Mouse (Mus musculus): ENCODE results near the gene Smco4.

Smco4 gene

GRCm38 (mm10) chr9:15493235-15493924 lies at the start of gene Smco4:
TSS of gene Smco4 (plus strand) at chr9:15493432.
- in situ Hi-C loops (cut with MboI; ENCODE audit: unreplicated experiment in 2 of 2): loop anchor here (5.0 to 25.0 kb wide), 6 partner anchors 111 to 719 kb away; partner anchors contain the start of genes Panx1 (in 2 of the 2), 1700012B09Rik (in 1 of the 2), Ankrd49 (in 1 of the 2) and Mre11a (in 1 of the 2)

DNA sequence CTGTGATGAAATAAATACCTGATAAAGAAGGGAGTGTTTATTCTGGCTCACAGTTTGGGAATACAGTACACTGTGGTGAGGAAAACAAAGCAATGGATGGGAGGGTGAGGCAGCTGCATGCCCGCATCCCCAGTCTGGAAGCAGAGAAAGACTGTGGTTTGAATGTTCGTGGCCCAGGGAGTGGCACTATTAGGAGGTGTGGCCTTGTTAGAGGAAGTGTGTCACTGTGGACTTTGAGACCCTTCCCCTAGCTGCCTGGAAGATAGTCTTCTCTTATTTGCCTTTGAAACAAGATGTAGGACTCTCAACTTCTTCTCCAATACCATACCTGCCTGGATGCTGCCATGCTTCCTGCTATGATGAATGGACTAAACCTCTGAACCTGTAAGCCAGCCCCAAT lies 45.8 kb upstream of the Smco4 start:
- in situ Hi-C loops (cut with MboI; ENCODE audit: unreplicated experiment in 2 of 2): no loop called here

DNA sequence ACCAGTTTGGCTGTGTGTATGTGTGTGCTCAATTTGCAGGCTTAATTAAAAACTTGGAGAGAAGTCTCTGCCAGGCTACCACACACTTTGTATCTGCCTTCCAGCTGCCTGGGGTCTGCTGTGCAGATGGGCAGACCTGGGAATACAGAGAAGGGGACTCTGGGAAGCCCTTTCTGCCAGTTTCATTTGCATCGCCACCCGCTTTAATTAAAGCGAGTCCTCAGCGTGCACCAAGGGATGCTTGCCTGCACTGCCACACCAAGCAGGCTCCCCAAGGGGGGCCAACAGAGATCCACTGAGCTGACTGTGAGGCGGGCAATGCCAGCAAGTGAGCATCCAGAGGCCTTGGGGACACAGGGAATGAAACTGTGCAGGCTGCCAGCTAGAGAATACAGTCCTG lies 42.3 kb upstream of the Smco4 start:
- in situ Hi-C loops (cut with MboI; ENCODE audit: unreplicated experiment in 2 of 2): no loop called here

DNA sequence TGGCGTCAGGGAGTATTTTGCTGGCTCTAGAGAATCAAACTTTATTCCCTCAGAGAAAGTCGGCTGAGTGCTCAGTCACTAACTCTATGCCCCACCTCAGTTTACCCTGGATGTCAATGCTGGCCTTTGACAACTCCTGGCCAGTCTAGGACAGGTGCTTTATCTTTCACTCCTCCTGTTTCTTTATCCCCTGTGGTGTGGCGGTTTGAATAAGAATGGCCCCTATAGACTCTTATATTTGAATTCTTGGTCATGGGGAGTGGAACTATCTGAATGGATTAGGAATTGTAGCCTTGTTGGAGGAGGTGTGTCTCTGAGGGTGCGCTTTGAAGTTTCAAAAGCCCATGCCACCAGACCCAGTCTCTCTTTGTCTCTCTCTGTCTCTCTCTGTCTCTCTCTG lies 21.0 kb upstream of the Smco4 start:
- in situ Hi-C loops (cut with MboI; ENCODE audit: unreplicated experiment in 2 of 2): no loop called here

- in situ Hi-C loops (cut with MboI; ENCODE audit: unreplicated experiment in 2 of 2): no loop called here
Observed at GRCm38 (mm10) chr9:15473206-15473605, 20.0 kb upstream of the Smco4 start.

DNA sequence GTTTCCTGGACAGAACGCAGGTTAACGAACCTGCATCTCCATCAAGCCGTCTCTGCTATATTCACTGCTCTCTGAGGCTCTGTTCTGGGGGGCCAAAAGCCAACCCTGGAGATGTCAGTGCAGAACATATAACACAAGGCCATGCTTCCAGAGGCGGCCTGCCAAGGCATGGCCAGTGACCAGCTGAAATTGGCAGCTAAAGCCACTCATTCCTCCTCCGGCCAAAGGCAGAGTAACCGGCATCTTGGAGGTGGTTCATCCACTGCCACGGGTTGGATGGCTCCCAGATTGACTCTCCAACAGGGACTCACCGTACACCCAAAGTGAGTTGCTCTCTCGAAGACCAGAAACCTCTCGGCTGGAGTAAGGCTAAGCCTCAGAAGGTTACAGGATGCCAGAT lies 15.7 kb upstream of the Smco4 start:
- in situ Hi-C loops (cut with MboI; ENCODE audit: unreplicated experiment in 2 of 2): loop anchor here (25.0 kb wide), 2 partner anchors 440 to 690 kb away; partner anchors contain the start of genes Panx1 (in 2 of the 2), Ankrd49 (in 1 of the 2) and Mre11a (in 1 of the 2)

GRCm38 (mm10) chr9:15487682-15488424 lies 5.4 kb upstream of the Smco4 start:
- in situ Hi-C loops (cut with MboI; ENCODE audit: unreplicated experiment in 2 of 2): loop anchor here (5.0 to 25.0 kb wide), 5 partner anchors 123 to 701 kb away; partner anchors contain the start of genes Panx1 (in 2 of the 2), Ankrd49 (in 1 of the 2), Mre11a (in 1 of the 2) and Mtnr1b (in 1 of the 2)

- in situ Hi-C loops (cut with MboI; ENCODE audit: unreplicated experiment in 2 of 2): loop anchor here (5.0 to 25.0 kb wide), 5 partner anchors 124 to 702 kb away; partner anchors contain the start of genes Panx1 (in 2 of the 2), Ankrd49 (in 1 of the 2), Mre11a (in 1 of the 2) and Mtnr1b (in 1 of the 2)
Observed at GRCm38 (mm10) chr9:15489293-15489692, 3.9 kb upstream of the Smco4 start.

DNA sequence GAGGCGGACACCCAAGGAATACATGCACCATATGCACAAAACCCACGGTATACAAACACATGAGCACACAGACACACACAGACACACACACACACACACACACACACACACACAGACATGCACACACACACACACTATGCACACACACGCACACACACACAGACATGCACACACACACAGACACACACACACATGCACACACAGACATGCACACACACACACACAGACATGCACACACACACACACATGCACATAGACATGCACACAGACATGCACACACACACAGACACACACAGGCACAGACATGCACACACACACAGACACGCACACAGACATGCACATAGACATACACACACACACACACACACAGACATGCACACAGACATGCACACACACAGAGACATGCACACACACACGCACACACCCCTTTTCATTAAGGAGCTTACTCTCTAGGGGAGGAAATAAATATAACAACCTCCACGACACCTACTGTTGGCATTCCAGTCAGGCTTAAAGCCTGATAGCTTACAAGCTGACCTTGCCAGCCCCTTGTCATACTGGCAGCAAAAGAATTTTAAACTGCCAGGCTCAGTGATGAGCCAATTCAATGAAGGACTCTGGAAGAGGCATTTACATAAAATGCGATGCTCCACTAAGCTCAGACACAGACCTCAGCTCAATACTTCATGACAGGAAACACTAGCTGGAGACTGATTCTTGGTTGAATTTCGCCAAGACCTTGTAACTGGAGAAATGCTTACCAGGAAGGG lies 2.7 kb upstream of the Smco4 start:
- in situ Hi-C loops (cut with MboI; ENCODE audit: unreplicated experiment in 2 of 2): loop anchor here (5.0 to 25.0 kb wide), 6 partner anchors 114 to 716 kb away; partner anchors contain the start of genes Panx1 (in 2 of the 2), 1700012B09Rik (in 1 of the 2), Ankrd49 (in 1 of the 2) and Mre11a (in 1 of the 2)

DNA sequence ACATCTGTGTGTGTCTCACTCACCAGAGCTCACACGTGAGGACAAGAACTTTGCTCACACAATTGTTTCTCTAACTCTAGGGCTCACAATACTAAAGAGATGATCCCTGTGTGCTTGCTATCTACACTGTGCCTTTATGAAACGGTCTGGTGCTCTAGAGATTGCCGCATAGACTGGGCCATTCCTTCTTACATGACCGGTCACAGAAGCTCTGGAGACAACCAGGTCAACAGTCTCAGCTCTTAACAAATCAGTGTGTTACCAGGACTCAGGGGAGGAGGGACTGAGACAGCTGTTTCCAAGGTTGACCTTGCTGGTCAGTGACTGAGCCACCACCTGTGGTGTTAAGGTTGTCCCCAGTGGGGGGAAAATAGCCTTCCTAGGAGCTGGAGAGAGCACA lies 1.5 kb upstream of the Smco4 start:
- in situ Hi-C loops (cut with MboI; ENCODE audit: unreplicated experiment in 2 of 2): loop anchor here (5.0 to 25.0 kb wide), 6 partner anchors 113 to 717 kb away; partner anchors contain the start of genes Panx1 (in 2 of the 2), 1700012B09Rik (in 1 of the 2), Ankrd49 (in 1 of the 2) and Mre11a (in 1 of the 2)

DNA sequence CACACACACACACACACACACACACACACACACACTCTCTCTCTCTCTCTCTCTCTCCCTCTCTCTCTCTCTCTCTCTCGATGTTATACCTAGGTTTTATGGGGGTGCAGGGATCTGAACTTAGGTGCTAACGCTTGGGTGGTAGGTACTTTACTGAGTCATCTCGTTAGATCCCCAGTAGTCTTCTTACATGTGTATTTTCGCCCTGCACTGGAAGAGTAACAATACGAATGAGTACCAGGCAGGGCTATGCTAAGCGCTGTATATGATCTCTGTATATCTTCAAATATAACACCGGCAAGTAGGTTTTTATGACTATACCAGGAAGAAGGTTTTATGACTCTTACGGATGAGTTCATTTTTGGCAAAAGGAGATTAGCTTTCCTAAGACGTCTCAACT lies 831 bp upstream of the Smco4 start:
- in situ Hi-C loops (cut with MboI; ENCODE audit: unreplicated experiment in 2 of 2): loop anchor here (5.0 to 25.0 kb wide), 6 partner anchors 112 to 718 kb away; partner anchors contain the start of genes Panx1 (in 2 of the 2), 1700012B09Rik (in 1 of the 2), Ankrd49 (in 1 of the 2) and Mre11a (in 1 of the 2)

GRCm38 (mm10) chr9:15493925-15494558 lies 810 bp downstream of the Smco4 start:
- in situ Hi-C loops (cut with MboI; ENCODE audit: unreplicated experiment in 2 of 2): loop anchor here (5.0 to 25.0 kb wide), 6 partner anchors 111 to 719 kb away; partner anchors contain the start of genes Panx1 (in 2 of the 2), 1700012B09Rik (in 1 of the 2), Ankrd49 (in 1 of the 2) and Mre11a (in 1 of the 2)

DNA sequence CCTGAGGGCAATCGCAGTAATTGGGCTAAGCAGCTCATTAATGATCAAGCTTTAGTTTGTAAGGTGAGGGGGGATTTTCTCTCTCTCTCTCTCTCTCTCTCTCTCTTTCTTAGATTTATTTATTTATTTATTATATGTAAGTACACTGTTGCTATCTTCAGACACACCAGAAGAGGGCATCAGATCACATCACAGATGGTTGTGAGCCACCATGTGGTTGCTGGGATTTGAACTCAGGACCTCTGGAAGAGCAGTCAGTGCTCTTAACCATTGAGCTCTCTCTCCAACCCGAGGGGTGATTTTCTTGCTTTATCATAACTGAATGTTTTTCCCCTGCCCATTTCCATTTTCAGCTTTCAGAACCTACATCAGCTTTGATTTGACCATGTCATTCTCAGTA lies 2.0 kb downstream of the Smco4 start:
- in situ Hi-C loops (cut with MboI; ENCODE audit: unreplicated experiment in 2 of 2): loop anchor here (5.0 to 25.0 kb wide), 5 partner anchors 47 to 720 kb away; partner anchors contain the start of genes Panx1 (in 2 of the 2), 1700012B09Rik (in 1 of the 2), Ankrd49 (in 1 of the 2) and Mre11a (in 1 of the 2)

- in situ Hi-C loops (cut with MboI; ENCODE audit: unreplicated experiment in 2 of 2): loop anchor here (5.0 to 25.0 kb wide), 5 partner anchors 46 to 721 kb away; partner anchors contain the start of genes Panx1 (in 2 of the 2), 1700012B09Rik (in 1 of the 2), Ankrd49 (in 1 of the 2) and Mre11a (in 1 of the 2)
Observed at GRCm38 (mm10) chr9:15495921-15496577, 2.8 kb downstream of the Smco4 start.

DNA sequence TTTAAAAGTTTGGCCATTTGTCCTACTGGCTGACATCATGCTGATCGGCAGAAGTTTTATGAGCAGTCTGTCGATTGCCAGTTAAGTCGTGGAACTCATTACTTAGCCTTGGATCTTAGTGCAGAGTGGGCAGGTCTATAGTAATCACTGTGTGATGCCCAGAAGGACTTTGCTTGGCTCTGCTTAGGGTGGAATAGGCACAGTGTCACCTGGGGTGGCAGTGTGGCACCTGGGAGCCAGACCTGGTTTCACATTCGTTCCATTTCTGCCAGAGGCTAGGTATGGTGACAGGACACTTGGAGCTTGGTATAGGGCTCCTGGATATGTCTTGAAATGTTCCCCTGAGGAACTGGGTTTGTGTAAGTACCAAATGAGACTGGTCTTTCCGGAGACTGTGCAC lies 6.8 kb downstream of the Smco4 start:
- in situ Hi-C loops (cut with MboI; ENCODE audit: unreplicated experiment in 2 of 2): loop anchor here in 1 of 2 experiments (25.0 kb wide), 1 partner anchor 588 kb away; the partner anchor contains the start of gene Izumo1r

DNA sequence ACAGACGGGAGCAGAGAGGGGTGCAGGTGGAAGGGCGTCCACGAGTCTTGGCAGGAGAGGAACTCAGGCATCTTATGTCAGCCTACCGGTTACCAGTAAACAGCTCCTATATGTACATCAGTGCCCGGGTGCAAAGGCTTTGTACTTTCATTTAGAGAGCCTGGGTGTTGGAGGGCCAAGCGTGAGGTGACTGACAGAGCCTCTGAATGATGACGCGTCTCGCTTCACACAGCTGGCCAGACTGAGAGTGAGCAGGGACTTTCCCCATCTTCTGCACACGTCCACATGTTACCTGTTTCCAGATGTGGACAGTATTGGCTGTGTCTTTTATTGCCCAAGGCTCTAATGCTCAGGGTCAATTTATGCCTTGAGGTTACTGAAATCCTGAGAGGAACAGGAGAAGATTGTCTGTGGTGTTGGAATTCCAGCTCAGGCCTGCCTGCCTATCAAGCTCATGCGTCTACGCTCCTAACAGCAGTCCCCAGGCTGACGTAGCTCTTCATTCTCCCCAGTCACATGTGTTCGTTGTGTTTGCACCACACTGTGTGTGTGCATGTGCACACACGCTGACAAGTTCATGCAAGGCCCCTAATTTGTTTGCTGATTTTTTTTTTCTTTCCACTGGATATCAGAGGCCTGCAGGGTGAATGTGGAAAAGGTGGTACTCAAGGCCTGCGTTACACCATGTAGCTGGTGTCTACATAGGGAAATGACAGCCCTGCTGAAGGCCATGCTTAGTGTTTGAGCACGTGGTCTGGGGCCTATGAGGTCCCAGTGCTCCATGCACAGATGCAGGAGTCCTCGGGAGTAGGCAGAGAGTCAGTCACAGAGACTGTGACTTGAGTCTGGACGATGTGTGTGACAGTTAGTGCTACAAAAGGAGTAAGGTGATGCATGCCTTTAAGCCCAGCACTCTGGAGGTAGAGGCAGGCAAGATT lies 8.4 kb downstream of the Smco4 start:
- in situ Hi-C loops (cut with MboI; ENCODE audit: unreplicated experiment in 2 of 2): loop anchor here in 1 of 2 experiments (25.0 kb wide), 1 partner anchor 589 kb away; the partner anchor contains the start of gene Izumo1r

DNA sequence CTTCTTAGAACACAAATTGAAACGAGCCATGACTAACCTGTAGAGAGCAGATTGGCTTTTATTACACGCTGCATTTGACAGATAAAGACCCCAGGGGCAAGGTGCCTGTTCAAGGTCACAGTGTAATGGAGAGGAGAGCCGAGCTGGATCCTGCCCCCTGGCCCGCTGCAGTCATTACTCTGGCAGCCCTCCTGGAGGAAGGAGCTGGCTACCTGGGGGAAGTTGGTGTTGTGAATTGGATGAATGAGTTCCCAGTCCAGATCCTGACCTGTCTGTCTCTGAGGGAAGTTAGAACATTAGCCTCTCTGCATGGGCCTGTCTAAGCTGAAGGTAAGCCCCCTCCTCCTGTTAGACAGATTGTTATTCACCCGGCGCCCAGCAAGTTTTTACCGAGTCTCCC lies 9.2 kb downstream of the Smco4 start:
- in situ Hi-C loops (cut with MboI; ENCODE audit: unreplicated experiment in 2 of 2): loop anchor here in 1 of 2 experiments (25.0 kb wide), 1 partner anchor 590 kb away; the partner anchor contains the start of gene Izumo1r
